Mouse (Mus musculus) retina, adult 2 months (tissue): ENCODE results near the gene Zscan4-ps3.
A peak's percentile ranks its signal among the peaks of the same experiment; 100 is the strongest.
"Not testable (repeated sequence)": the region's sequence is repeated elsewhere in the genome, so short reads cannot be mapped to it uniquely, and the experiment has no call there.

ENCODE experiments used
- DNase-seq: peaks from one replicate; pipeline ENCODE4 v3.0.0-alpha.2; 2012; ENCODE audit warnings: low read depth, low spot score

Zscan4-ps3 gene

DNA sequence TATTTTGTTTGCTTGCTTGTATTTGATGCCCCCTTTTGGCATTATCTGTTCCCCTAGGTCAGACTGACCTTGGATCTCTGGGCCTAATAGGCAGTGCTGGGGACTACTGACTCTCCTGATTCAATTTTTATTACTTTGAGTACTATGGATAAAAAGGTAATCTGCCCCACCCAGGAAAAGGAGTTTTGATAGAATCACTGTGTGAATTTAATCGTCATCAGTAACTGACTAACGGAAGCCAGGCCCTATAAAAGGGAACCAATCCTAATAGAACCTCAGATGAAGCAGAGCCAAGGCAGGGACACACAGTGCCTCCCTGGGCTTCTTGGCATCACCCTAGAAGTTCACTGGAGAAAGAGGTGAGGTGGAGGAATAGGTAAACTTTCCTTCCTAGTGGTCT is at the start of gene Zscan4-ps3:
Zscan4-ps3 (plus strand) TSS at position 301 of the 400 bp plus-strand sequence.
- DNase-seq: not testable (repeated sequence)

DNA sequence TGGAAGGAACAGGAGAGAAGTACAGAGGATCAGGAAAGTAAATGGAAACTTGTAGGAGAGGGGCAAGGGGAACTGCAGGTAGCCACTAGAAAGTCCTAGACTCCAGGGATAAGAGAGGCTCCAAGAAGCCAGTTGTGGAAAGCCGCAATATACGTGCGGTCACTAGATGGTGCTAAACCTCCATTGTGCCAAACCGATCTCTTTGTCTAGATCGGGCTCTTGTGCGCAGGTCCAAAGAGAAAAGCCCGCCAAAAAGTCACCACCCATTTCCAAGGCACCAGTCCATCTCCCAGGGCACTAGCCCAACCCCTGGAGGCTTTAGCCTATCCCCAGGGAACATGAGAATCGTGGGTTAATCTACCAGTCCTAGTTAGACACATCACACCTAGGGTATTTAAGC is 8.0 kb downstream of the Zscan4-ps3 start:
- peak; percentile 15 for DNase-seq
